Mouse (Mus musculus) intestine, postnatal 0 days (tissue): ENCODE measurements at regions not wholly inside any gene's neighbourhood (a gene's known extent, or its start where the extent isn't known, plus 50 kb on each side); places are given as distances from the start of the nearest gene placed in this dataset.

Experiments
- ATAC-seq: fragments of 200-750 bp; cut with Nextera tagmentation; 2 replicates; pipeline ENCODE4 v1.8.0; 2017; ENCODE audit warnings: mild to moderate bottlenecking, moderate TSS enrichment, moderate library complexity
- H3K27ac ChIP-seq: fragments of 300-500 bp; sonication (generic); 2 replicates; pipeline ENCODE4 v1.5.1; 2014; ENCODE audit warnings: mild to moderate bottlenecking, low read depth, low read length, moderate library complexity
- H3K27me3 ChIP-seq: fragments of 300-500 bp; sonication (generic); replicated peaks from 2 replicates; pipeline ENCODE4 v1.6.1; 2014; ENCODE audit warnings: low read length, mixed read lengths; ENCODE audit not compliant: control insufficient read depth, insufficient read depth
- H3K36me3 ChIP-seq: fragments of 300-500 bp; sonication (generic); 2 replicates; pipeline ENCODE4 v1.6.1; 2014; ENCODE audit warnings: mild to moderate bottlenecking, moderate library complexity; ENCODE audit not compliant: control insufficient read depth, insufficient read depth
- H3K4me1 ChIP-seq: fragments of 300-500 bp; sonication (generic); replicated peaks from 2 replicates; pipeline ENCODE4 v1.6.1; 2014; ENCODE audit warnings: antibody characterized with exemption, low read length, mixed read lengths; ENCODE audit not compliant: control insufficient read depth, insufficient read depth
- H3K4me2 ChIP-seq: fragments of 300-500 bp; sonication (generic); replicated peaks from 2 replicates; pipeline ENCODE4 v1.6.1; 2014; ENCODE audit warnings: low read depth, mild to moderate bottlenecking, moderate library complexity
- H3K4me3 ChIP-seq: fragments of 300-500 bp; sonication (generic); 2 replicates; pipeline ENCODE4 v1.5.1; 2014; ENCODE audit warnings: low read depth, low read length
- H3K9ac ChIP-seq: fragments of 300-500 bp; sonication (generic); 2 replicates; pipeline ENCODE4 v1.6.1; 2014; ENCODE audit warnings: mild to moderate bottlenecking, low read depth, low read length
- H3K9me3 ChIP-seq: fragments of 300-500 bp; sonication (generic); 2 replicates; pipeline ENCODE4 v1.6.1; 2016; ENCODE audit warnings: mixed run types; ENCODE audit not compliant: control insufficient read depth
- CTCF ChIP-seq: sonication (generic); IDR thresholded peaks from 2 replicates; pipeline ENCODE4 v1.5.1; 2016; ENCODE audit warnings: low read depth, mild to moderate bottlenecking, control low read depth, antibody characterized with exemption, moderate library complexity
- WGBS: fragments of 180-500 bp; shearing (Covaris S2); extraction: QIAGEN DNeasy Blood & Tissue Kit; methylation state at CpG from one replicate; pipeline ENCODE4 v1.1.7; 2014; 5-methylcytosine and 5-hydroxymethylcytosine counted together

DNA sequence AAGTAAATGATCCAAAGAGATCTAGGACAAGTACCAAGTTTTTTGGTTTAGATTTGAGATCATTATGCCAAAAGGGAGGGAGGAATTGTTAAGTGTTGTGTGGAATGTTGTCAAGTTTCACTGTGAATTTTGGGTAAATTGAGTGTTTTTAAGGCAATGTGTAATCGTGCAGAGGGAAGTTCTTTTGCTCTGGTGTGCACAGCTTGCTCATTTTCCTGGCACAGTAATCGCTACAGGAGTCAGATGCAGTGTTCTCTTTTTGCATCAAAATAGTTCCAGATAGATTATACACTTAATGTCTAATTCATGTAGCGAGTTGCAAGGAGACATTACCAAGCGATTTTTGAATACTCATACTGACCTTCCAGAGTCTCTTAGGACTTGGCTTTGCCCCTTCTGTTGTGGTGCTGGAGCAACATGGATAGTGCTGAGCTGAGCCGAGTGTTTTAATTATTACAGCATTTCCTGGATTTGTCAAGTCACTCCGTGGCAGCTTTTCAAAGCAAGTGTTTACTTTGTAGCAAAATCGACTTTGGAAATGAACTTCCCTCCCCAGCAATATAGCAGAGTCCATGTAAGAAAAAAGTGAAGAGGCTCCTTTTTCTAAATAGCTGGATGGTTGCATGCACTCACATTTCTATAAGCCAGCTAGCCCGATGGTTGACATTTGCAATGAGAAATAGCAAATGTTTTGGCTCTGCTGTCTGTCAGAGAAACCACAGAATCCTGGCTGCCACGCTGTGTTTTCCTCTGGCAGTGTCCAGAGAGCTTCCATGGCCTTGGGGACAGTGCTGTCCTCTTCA is 66.6 kb downstream of the 4930426L09Rik start:
- ATAC-seq = no peak
- 42% methylated on average over 9 of the region's 9 CpGs for WGBS
- Histone ChIP-seq H3K27ac (no peak overlapping the region), H3K4me1 (no peaks in the 10 kb centered on the region), H3K27me3 (no peaks in the 10 kb centered on the region), H3K36me3 (no peaks in the 10 kb centered on the region), H3K4me2 (no peak overlapping the region), H3K9ac (no peak overlapping the region), H3K9me3 (no peaks in the 10 kb centered on the region), H3K4me3 (no peak overlapping the region)
- TF ChIP-seq CTCF = no peak

DNA sequence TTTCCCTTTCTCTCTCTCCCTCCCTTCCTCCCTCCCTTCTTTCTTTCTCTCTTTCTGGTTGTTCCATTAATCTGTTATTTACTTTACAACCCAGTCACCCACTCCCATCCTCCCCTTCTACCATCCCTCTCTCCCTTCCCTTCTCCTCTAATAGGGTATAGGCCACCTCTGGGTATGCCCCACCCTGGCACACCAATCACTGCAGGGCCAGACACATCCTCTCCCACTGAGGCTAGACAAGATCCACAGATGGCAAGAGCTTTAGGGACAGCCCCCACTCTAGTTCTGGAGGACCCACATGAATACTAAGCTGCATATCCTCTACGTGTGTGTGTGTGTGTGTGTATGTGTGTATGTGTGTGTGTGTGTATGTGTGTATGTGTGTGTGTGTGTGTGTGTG is 67.4 kb downstream of the 4930426L09Rik start:
- no peak for TF ChIP-seq CTCF
- ATAC-seq = no peak
- Histone ChIP-seq H3K27ac (no peak overlapping the region), H3K9ac (no peak overlapping the region), H3K27me3 (no peaks in the 10 kb centered on the region), H3K4me2 (no peak overlapping the region), H3K36me3 (no peaks in the 10 kb centered on the region), H3K4me3 (no peak overlapping the region), H3K9me3 (no peaks in the 10 kb centered on the region), H3K4me1 (no peaks in the 10 kb centered on the region)
- 79% methylated on average over 1 of the region's 1 CpGs for WGBS

DNA sequence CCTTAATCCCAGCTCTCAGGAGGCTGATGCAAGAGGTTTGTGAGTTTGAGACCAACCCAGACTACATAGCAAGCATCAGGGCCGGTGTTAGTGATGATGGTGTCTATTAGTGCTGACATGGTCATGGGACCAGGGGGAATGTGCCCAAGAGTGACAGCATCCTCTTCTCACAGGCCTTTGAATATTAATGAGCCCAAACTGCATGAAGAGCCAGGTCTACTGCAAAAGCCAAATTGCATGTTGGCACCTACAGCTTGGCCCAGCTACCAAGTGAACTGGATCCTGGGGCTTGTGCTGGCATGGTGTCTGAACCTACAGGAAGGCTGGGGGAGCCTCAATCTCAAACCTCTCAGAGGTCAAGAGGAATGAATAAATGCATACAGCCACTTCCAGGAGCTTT is 70.0 kb downstream of the 4930426L09Rik start:
- Histone ChIP-seq H3K9me3 (no peaks in the 10 kb centered on the region), H3K4me2 (no peak overlapping the region), H3K27ac (no peak overlapping the region), H3K4me3 (no peak overlapping the region), H3K9ac (no peak overlapping the region), H3K27me3 (no peaks in the 10 kb centered on the region), H3K36me3 (no peaks in the 10 kb centered on the region), H3K4me1 (no peaks in the 10 kb centered on the region)
- TF ChIP-seq CTCF = no peak
- no peak for ATAC-seq
- WGBS = 93% methylated on average over 1 of the region's 1 CpGs

DNA sequence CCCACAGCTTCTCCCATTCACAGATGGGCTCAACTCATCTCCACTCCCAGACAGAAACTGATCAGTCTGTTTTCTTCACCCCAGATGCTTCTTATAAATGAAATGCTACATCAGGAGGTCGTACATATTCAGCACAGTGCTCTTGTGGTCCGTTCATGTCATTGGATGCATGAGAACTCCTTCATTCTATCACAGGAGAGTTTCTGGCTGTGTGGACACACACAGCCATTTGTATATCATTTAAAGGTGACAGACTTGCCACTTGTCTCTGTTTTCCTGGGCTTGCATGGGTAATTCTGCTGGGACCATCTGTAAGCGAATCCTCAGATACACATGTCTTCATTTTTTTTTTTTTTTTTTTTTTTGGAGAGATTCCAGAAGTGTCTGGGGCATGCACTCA is 85.7 kb downstream of the 4930426L09Rik start:
- Histone ChIP-seq H3K36me3 (no peaks in the 10 kb centered on the region), H3K4me1 (no peaks in the 10 kb centered on the region), H3K27me3 (no peaks in the 10 kb centered on the region), H3K9me3 (no peaks in the 10 kb centered on the region), H3K4me3 (no peak overlapping the region), H3K9ac (no peak overlapping the region), H3K27ac (no peak overlapping the region), H3K4me2 (no peak overlapping the region)
- ATAC-seq = no peak
- no peak for TF ChIP-seq CTCF
- WGBS = 73% methylated on average over 3 of the region's 3 CpGs

DNA sequence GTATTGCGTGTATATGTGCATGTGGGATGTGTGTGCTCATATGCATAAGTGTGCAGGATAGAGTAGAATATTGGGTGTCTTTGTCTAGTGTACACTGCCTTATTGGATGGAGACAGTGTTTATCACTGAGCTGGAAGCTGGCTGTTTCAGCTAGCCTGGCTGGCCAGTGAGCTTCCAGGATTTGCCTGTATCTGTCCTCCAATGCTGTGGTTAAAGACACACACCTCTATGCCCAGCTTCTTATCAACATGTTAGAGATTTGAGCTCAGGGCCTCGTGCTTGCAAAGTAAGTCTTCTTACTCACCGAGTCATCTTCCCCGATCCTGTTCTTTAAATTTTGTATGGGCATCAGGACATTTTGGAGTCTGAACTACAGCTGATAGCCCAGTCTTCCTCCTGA is 87.0 kb downstream of the 4930426L09Rik start:
- no peak for ATAC-seq
- Histone ChIP-seq H3K9me3 (no peaks in the 10 kb centered on the region), H3K4me3 (no peak overlapping the region), H3K36me3 (no peaks in the 10 kb centered on the region), H3K9ac (no peak overlapping the region), H3K4me2 (no peak overlapping the region), H3K27me3 (no peaks in the 10 kb centered on the region), H3K27ac (no peak overlapping the region), H3K4me1 (no peaks in the 10 kb centered on the region)
- TF ChIP-seq CTCF = no peak
- WGBS = 76% methylated on average over 4 of the region's 4 CpGs

DNA sequence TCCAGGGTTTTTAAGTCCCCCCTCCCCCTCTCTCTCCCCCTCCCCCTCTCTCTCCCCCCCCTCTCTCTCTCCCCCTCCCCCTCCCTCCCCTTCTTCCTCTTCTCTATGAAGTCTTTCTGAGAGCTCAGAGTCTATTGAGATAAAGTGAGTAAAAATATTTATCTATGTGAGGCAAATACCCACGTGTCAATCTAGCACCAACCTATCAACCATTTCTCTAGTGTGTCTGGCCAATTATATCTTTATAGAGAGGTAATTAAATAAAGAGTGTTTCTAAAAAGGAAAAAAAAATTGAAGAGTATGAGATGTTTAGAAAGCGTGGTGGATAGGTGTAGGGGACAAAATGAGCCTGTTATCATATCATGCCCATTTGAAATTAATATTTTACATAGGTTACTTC is 88.0 kb downstream of the 4930426L09Rik start:
- H3K4me1 ChIP-seq = no peaks in the 10 kb centered on the region
- ATAC-seq = no peak
- WGBS = 53% methylated on average over 2 of the region's 2 CpGs
- no peaks in the 10 kb centered on the region for H3K27me3 ChIP-seq
- no peak for TF ChIP-seq CTCF
- no peak overlapping the region for H3K9ac ChIP-seq
- no peaks in the 10 kb centered on the region for H3K9me3 ChIP-seq
- no peak overlapping the region for H3K4me3 ChIP-seq
- H3K27ac ChIP-seq = no peak overlapping the region
- no peaks in the 10 kb centered on the region for H3K36me3 ChIP-seq
- H3K4me2 ChIP-seq = no peak overlapping the region
